Mouse (Mus musculus): ENCODE results near the gene Akap2. TPM values are rescaled to one million over a fixed set of nuclear protein-coding genes. Genes with fewer than 3 reads are reported as not detected.

The Akap2 gene
- polyA plus RNA-seq, 1 experiment: not detected

- TF ChIP-seq POLR2A (IDR thresholded peaks at IDR 0.05; ENCODE audit: insufficient read depth, low read depth, low read length): no peak
- no peak for TF ChIP-seq CTCF (IDR thresholded peaks at IDR 0.05; ENCODE audit: insufficient read depth, low read depth, low read length)
- H3K4me3 ChIP-seq (ENCODE audit: insufficient read depth, low read depth, low read length): no peak overlapping the region
- no peaks in the 10 kb centered on the region for H3K4me1 ChIP-seq (ENCODE audit: control insufficient read depth, insufficient read depth, low read length)
- no peak overlapping the region for H3K27ac ChIP-seq (ENCODE audit: insufficient read depth, low read depth, low read length)
- WGBS: 90% methylated on average over 5 of the region's 5 CpGs
Measured at GRCm38 (mm10) chr4:57694356-57695136, 22.9 kb upstream of the Akap2 start.

- 93% methylated on average over 11 of the region's 11 CpGs for WGBS
- TF ChIP-seq CTCF (IDR thresholded peaks at IDR 0.05; ENCODE audit: insufficient read depth, low read depth, low read length): no peak
- TF ChIP-seq POLR2A (IDR thresholded peaks at IDR 0.05; ENCODE audit: insufficient read depth, low read depth, low read length): no peak
- no peaks in the 10 kb centered on the region for H3K4me1 ChIP-seq (ENCODE audit: control insufficient read depth, insufficient read depth, low read length)
Measured at GRCm38 (mm10) chr4:57696955-57697354, 20.5 kb upstream of the Akap2 start.

DNA sequence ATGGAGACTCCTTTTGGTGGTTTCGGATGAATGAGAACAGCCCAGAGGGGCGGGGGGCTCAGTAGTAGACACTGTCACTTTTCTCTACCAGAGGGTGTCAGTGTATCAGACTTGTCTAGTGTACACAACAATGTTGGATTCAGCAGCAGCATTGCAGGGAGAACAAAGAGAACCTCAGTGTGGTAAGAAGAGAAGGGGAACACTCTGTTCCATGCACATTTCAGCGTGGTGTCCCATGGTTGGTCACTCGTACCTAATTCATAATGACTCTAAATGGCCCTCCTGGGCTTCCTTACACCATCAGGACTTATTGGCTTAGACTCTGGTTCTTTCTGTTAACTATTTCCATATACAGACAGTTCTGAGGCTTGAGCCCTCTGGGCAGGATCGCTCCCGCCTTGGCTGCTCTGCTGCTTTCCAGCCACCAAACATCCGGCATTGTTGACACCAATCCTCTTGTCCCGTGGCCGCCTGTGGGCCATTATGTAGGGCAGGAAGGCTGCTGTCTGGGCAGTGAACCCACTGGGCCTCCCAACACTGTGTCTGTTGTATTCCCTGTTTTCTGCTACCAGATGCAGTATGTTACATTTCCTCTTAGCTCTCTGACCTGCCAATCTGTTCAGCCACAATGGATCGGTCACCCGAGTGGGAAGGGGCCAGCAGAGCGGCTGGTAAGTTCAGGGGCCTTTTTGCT, 19.4 kb upstream of the Akap2 start:
- TF ChIP-seq CTCF (IDR thresholded peaks at IDR 0.05; ENCODE audit: insufficient read depth, low read depth, low read length) (no peak), POLR2A (IDR thresholded peaks at IDR 0.05; ENCODE audit: insufficient read depth, low read depth, low read length) (no peak)
- H3K4me1 ChIP-seq (ENCODE audit: control insufficient read depth, insufficient read depth, low read length): no peaks in the 10 kb centered on the region
- 68% methylated on average over 12 of the region's 12 CpGs for WGBS

More at GRCm38 (mm10) chr4:57696955-57697354, 20.5 kb upstream of the Akap2 start:
- H3K27ac ChIP-seq (ENCODE audit: insufficient read depth, low read depth, low read length): no peak overlapping the region
- H3K4me3 ChIP-seq (ENCODE audit: insufficient read depth, low read depth, low read length): no peak overlapping the region

GRCm38 (mm10) chr4:57701576-57701975, 15.9 kb upstream of the Akap2 start:
- no peaks in the 10 kb centered on the region for H3K4me1 ChIP-seq (ENCODE audit: control insufficient read depth, insufficient read depth, low read length)
- no peak overlapping the region for H3K4me3 ChIP-seq (ENCODE audit: insufficient read depth, low read depth, low read length)
- WGBS: 75% methylated on average over 5 of the region's 5 CpGs
- H3K27ac ChIP-seq (ENCODE audit: insufficient read depth, low read depth, low read length): no peak overlapping the region
- TF ChIP-seq POLR2A (IDR thresholded peaks at IDR 0.05; ENCODE audit: insufficient read depth, low read depth, low read length) (no peak), CTCF (IDR thresholded peaks at IDR 0.05; ENCODE audit: insufficient read depth, low read depth, low read length) (no peak)

More for the DNA sequence above, 19.4 kb upstream of the Akap2 start:
- no peak overlapping the region for H3K4me3 ChIP-seq (ENCODE audit: insufficient read depth, low read depth, low read length)
- H3K27ac ChIP-seq (ENCODE audit: insufficient read depth, low read depth, low read length): no peak overlapping the region

DNA sequence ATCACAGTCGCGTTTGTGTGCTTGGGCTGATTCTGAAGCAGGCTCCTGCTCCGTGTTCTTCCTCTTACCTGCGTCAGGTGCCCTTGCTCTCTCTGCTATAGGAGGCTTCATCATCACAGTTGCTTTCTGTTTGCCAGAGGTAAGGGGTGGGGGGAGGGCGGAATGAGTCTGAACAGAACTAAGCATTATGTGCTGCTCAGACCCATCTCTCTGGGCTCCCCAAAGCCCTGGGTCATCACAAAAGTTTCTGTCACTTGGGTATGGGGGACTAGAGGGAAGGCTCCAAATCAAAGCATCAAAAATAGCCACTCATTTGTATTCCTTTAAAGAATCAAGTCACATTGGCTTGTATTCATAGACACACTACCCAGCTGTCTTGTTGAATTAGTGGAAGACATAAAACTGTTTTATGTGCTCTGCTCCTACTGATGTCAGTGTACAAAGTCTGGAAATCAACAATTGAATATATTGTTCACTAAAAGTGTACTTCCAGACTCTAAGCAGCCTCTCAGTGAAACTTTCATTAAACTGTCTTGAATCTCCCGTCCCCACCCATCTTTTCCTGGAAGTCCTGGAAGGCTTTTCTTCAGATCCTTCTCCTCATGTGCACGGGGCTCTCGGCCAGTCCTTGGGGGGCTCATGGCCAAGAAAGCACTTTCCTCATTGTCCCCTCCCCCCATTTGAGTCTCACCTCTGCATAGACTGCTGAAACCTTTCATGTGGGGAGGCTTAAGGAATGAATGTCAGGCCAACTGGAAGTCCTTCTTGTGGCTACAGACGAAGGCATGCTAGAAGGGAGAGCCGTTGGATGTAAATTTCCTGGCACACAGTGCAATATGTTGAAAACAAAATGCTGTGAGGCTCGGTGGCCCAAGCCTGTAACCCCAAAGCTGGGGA, 13.6 kb upstream of the Akap2 start:
- TF ChIP-seq CTCF (IDR thresholded peaks at IDR 0.05; ENCODE audit: insufficient read depth, low read depth, low read length) (no peak), POLR2A (IDR thresholded peaks at IDR 0.05; ENCODE audit: insufficient read depth, low read depth, low read length) (no peak)
- Histone ChIP-seq H3K4me3 (ENCODE audit: insufficient read depth, low read depth, low read length) (no peak overlapping the region), H3K4me1 (ENCODE audit: control insufficient read depth, insufficient read depth, low read length) (no peaks in the 10 kb centered on the region), H3K27ac (ENCODE audit: insufficient read depth, low read depth, low read length) (no peak overlapping the region)
- 76% methylated on average over 11 of the region's 11 CpGs for WGBS

DNA sequence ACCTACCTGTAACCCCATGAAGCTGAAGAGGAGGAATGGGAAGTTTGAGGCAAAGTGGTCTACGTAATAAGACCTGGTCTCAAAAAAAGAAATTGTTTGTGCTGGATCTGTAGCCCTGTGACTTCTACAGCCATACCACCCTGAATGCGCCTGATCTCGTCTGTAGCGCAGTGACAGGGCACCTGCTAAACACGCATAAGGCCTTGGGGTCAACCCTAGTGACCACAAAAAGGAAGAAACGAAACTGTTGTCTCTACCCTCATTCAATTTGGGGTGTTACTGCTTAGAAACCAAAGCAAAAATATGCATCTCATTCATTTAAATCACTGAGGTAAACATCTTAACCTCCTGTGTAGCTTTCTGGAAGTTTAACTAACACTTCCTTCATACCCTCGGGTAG, 12.9 kb upstream of the Akap2 start:
- no peak overlapping the region for H3K27ac ChIP-seq (ENCODE audit: insufficient read depth, low read depth, low read length)
- H3K4me1 ChIP-seq (ENCODE audit: control insufficient read depth, insufficient read depth, low read length): no peaks in the 10 kb centered on the region
- no peak for TF ChIP-seq POLR2A (IDR thresholded peaks at IDR 0.05; ENCODE audit: insufficient read depth, low read depth, low read length)
- no peak for TF ChIP-seq CTCF (IDR thresholded peaks at IDR 0.05; ENCODE audit: insufficient read depth, low read depth, low read length)
- WGBS: 91% methylated on average over 7 of the region's 7 CpGs
- H3K4me3 ChIP-seq (ENCODE audit: insufficient read depth, low read depth, low read length): no peak overlapping the region

GRCm38 (mm10) chr4:57715849-57716248, 1.6 kb upstream of the Akap2 start:
- Histone ChIP-seq H3K4me1 (ENCODE audit: control insufficient read depth, insufficient read depth, low read length) (no peaks in the 10 kb centered on the region), H3K4me3 (ENCODE audit: insufficient read depth, low read depth, low read length) (no peak overlapping the region), H3K27ac (ENCODE audit: insufficient read depth, low read depth, low read length) (no peak overlapping the region)
- TF ChIP-seq CTCF (IDR thresholded peaks at IDR 0.05; ENCODE audit: insufficient read depth, low read depth, low read length) (no peak), POLR2A (IDR thresholded peaks at IDR 0.05; ENCODE audit: insufficient read depth, low read depth, low read length) (no peak)

DNA sequence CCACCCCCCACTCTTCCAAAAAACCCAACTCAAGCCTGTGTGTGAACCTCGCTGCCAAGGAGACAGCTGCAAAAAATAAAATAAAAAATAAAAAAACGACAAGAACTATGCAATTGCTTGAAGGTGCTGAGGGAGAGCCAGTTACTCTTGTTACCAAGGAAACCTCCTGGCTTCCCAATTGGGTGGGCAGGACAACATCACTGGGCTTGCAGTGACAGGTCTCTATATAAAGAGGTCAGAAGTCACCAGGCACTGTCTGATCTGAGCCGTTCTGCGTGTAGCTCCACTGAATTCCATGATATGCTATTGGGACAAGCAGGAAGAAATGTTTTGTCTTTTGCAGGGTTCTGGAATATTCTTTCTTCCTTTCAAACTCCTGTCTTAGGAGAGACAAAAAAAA, 722 bp upstream of the Akap2 start:
- 57% methylated on average over 4 of the region's 4 CpGs for WGBS
- Histone ChIP-seq H3K4me3 (ENCODE audit: insufficient read depth, low read depth, low read length) (no peak overlapping the region), H3K4me1 (ENCODE audit: control insufficient read depth, insufficient read depth, low read length) (no peaks in the 10 kb centered on the region), H3K27ac (ENCODE audit: insufficient read depth, low read depth, low read length) (no peak overlapping the region)
- TF ChIP-seq CTCF (IDR thresholded peaks at IDR 0.05; ENCODE audit: insufficient read depth, low read depth, low read length) (no peak), POLR2A (IDR thresholded peaks at IDR 0.05; ENCODE audit: insufficient read depth, low read depth, low read length) (no peak)
